In the genomic region with DNA sequence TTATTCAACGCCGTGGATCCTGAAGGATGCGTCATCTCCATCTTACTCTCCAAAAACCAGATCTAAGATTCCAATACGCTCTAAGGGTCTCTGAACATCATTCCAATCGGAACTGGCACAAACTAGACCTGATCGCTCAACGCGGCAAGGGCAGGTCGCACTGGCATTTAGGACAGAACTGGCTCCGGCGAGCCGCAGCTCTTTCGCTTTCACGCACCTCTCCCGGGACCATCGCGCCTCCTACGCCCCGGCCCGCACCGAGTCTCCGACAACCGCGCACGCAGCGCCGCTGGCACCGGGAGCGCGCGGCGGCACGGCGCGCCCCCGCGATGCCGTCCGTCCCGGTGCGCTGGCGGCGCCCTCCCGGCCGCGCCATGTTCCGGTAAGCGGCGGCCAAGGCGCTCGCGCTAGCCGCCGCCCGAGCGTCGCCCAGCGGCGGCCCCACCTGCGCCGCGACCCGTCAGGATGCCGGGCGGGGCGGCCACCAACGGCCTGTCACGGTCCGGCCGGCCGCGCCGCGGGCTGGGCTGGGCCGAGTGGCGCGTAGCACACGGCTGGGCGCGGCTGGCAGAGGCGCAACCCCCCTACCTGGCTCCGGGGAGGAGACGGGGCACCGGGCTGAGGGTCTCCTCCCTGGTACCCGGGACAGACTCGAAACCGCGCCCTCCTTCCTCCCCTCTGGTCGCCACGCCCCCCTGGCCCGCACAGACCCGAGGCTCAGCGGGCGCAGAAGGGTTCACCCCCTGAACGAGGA, we compare ENCODE assay signal across 8 mouse cellular contexts. TPM values are rescaled to one million over a fixed set of nuclear protein-coding genes. Genes with fewer than 3 reads are reported as not detected.
A peak's percentile ranks its signal among the peaks of the same experiment; 100 is the strongest.
DNase-seq lines count a peak whose midpoint lies in the region; ATAC-seq and TF ChIP-seq lines count a peak whose summit lies in the region.

No protein-coding gene starts in this region.

- H3K27ac ChIP-seq in liver, embryonic 11.5 days (ENCODE audit: low read depth, low read length), result peak overlapping the region; percentile 85

- WGBS in liver, embryonic 11.5 days, result under 1% methylated on average over 91 of the region's 95 CpGs

- peak; percentile 56 to 62 for DNase-seq in B cell, adult 2 months
- DNase-seq in Muller cell, postnatal 12 days (ENCODE audit: inconsistent ontology term), result peak; percentile 48
- DNase-seq in cerebellum, postnatal 36 days, result peak; percentile 57 to 70
- DNase-seq in gastrocnemius, postnatal 36 days, result peak; percentile 26
- DNase-seq in kidney, adult 8-10 months, result peak; percentile 19 to 21
- DNase-seq in liver, embryonic 11.5 days (ENCODE audit: low spot score), result peak; percentile 55
- peak; percentile 51 for DNase-seq in testis, postnatal 14 days (ENCODE audit: low spot score)

- peak overlapping the region; percentile 95 for H3K4me2 ChIP-seq in liver, embryonic 11.5 days
- peak overlapping the region; percentile 73 for H3K4me2 ChIP-seq in myocyte (ENCODE audit: low read depth)

- H3ac ChIP-seq in myocyte (ENCODE audit: control insufficient read depth, insufficient read length), result peak overlapping the region; percentile 83

- ATAC-seq in liver, embryonic 11.5 days (replicated peaks; ENCODE audit: low FRiP score), result peak; percentile 80

- peaks cover 44% of the 10 kb centered on the region for H3K79me2 ChIP-seq in myocyte (ENCODE audit: control insufficient read depth, insufficient read depth)

- peak overlapping the region; percentile 98 for H3K4me3 ChIP-seq in liver, embryonic 11.5 days (ENCODE audit: low read depth, low read length)
- peak overlapping the region; percentile 45 for H3K4me3 ChIP-seq in myocyte

- intact Hi-C loops in gastrocnemius, postnatal 36 days (cut with DNase I), result no loop called here

- peaks cover 11% of the 10 kb centered on the region; the same call in 1 of the 2 replicates for H3K36me3 ChIP-seq in liver, embryonic 11.5 days (ENCODE audit: control insufficient read depth, insufficient read depth, low read length)
- H3K36me3 ChIP-seq in myocyte (ENCODE audit: control insufficient read depth, insufficient read depth), result peaks cover 17% of the 10 kb centered on the region

- no peaks in the 10 kb centered on the region for H3K9me3 ChIP-seq in liver, embryonic 11.5 days (ENCODE audit: control insufficient read depth, low read length)

- peaks cover 8% of the 10 kb centered on the region; the same call in 1 of the 2 replicates for H3K4me1 ChIP-seq in liver, embryonic 11.5 days (replicated peaks; ENCODE audit: control insufficient read depth, insufficient read depth, low read length)

- no peak for TF ChIP-seq POLR2A in myocyte (IDR thresholded peaks at IDR 0.05; ENCODE audit: insufficient read length, low read depth)

- no peaks in the 10 kb centered on the region for H3K27me3 ChIP-seq in liver, embryonic 11.5 days (replicated peaks; ENCODE audit: control insufficient read depth, insufficient read depth, low read length)
- no peaks in the 10 kb centered on the region for H3K27me3 ChIP-seq in myocyte (ENCODE audit: control insufficient read depth, insufficient read depth, insufficient read length)

- H3K9ac ChIP-seq in liver, embryonic 11.5 days (ENCODE audit: low read depth, low read length), result peak overlapping the region; percentile 76

TF ChIP-seq in myocyte, 11 proteins besides CTCF, POLR2A, EP300 and RAD21:
- TF ChIP-seq MYOD1 (IDR thresholded peaks at IDR 0.05; ENCODE audit: control insufficient read depth in 1 of 3, insufficient read length in 2 of 3, low read depth in 2 of 3), result peak in 1 of 3 experiments; percentile 7
- no peak for TF ChIP-seq REST (IDR thresholded peaks at IDR 0.05; ENCODE audit: insufficient read depth, insufficient read length)
- TF ChIP-seq MYOG (IDR thresholded peaks at IDR 0.05; ENCODE audit: control insufficient read depth in 1 of 3, insufficient read depth in 1 of 3, insufficient read length in 2 of 3, low read depth in 2 of 3), result peak in 1 of 3 experiments; percentile 21

RNA-seq across cellular contexts. Expression of a gene that starts 0.5 kb away (rescaled TPM):
- 10 to 100 TPM; 10.2 to 14.6 TPM for total RNA-seq in gastrocnemius, postnatal 36 days (2021)
- polyA plus RNA-seq in liver, embryonic 11.5 days (2014; fragmentation: Nextera tagmentation; extraction: Ambion mirVana), result 12.5 and 15.3 TPM in 2 replicates
- 2.7 TPM for polyA plus RNA-seq in myocyte (2012; fragmentation: generic; extraction: Trizol)

RNA-seq across cellular contexts. Expression of a gene that starts 25.0 kb away (rescaled TPM):
- 100 to 1,000 TPM; 678 to 709 TPM for total RNA-seq in gastrocnemius, postnatal 36 days (2021)
- polyA plus RNA-seq in liver, embryonic 11.5 days (2014; fragmentation: Nextera tagmentation; extraction: Ambion mirVana), result 352 TPM in 2 replicates
- polyA plus RNA-seq in myocyte (2012; fragmentation: generic; extraction: Trizol), result 175 TPM

RNA-seq across cellular contexts. Expression of a gene that starts 35.0 kb away (rescaled TPM):
- 10 to 100 TPM; 15.1 to 17.9 TPM for total RNA-seq in gastrocnemius, postnatal 36 days (2021)
- polyA plus RNA-seq in liver, embryonic 11.5 days (2014; fragmentation: Nextera tagmentation; extraction: Ambion mirVana), result 31.5 and 33.3 TPM in 2 replicates
- polyA plus RNA-seq in myocyte (2012; fragmentation: generic; extraction: Trizol), result 40.1 TPM

RNA-seq across cellular contexts. Expression of a gene that starts 47.0 kb away (rescaled TPM):
- 1 to 10 TPM in 1 of 2 experiments, under 1 TPM in 1; 0.51 to 1.0 TPM for total RNA-seq in gastrocnemius, postnatal 36 days (2021)
- 23.9 and 24.1 TPM in 2 replicates for polyA plus RNA-seq in liver, embryonic 11.5 days (2014; fragmentation: Nextera tagmentation; extraction: Ambion mirVana)
- 4.7 TPM for polyA plus RNA-seq in myocyte (2012; fragmentation: generic; extraction: Trizol)

Comparison
In these comparisons a context has a peak if more than half of its experiments do, and no peak if none do; other contexts are left out.
1. Peak in every context shown above with its lines: DNase-seq, ATAC-seq, H3K4me3 ChIP-seq and H3K27ac ChIP-seq.